Mouse (Mus musculus) frontal cortex, postnatal 10 days (tissue): ENCODE measurements around the gene Dgka.
A peak's percentile ranks its signal among the peaks of the same experiment; 100 is the strongest.

ENCODE experiments used
- DNase-seq, 2 experiments: peaks; one replicate each; pipeline ENCODE4 v3.0.0; 2022; ENCODE audit warnings: low spot score in 2 of 2, mixed read lengths in 1 of 2

Dgka gene

GRCm38 (mm10) chr10:128744680-128745601 is at the start of gene Dgka:
Gene Dgka, minus strand, starts transcription at chr10:128744855.
- no peak for DNase-seq

GRCm38 (mm10) chr10:128794391-128794790 is 49.7 kb upstream of the Dgka start:
- no peak for DNase-seq

- no peak for DNase-seq
Measured at GRCm38 (mm10) chr10:128793258-128793657, 48.6 kb upstream of the Dgka start.

GRCm38 (mm10) chr10:128792041-128792440 is 47.4 kb upstream of the Dgka start:
- no peak for DNase-seq

GRCm38 (mm10) chr10:128790398-128791124 is 45.9 kb upstream of the Dgka start, which contains the start of gene Mmp19:
Gene Mmp19, plus strand, starts transcription at chr10:128790910.
- no peak for DNase-seq

- DNase-seq = no peak
Measured at GRCm38 (mm10) chr10:128780200-128780599, 35.5 kb upstream of the Dgka start.

- no peak for DNase-seq
Measured at GRCm38 (mm10) chr10:128779011-128779795, 34.5 kb upstream of the Dgka start.

GRCm38 (mm10) chr10:128778441-128778840 is 33.8 kb upstream of the Dgka start:
- no peak for DNase-seq

GRCm38 (mm10) chr10:128773685-128774084 is 29.0 kb upstream of the Dgka start:
- no peak for DNase-seq

GRCm38 (mm10) chr10:128772895-128773294 is 28.2 kb upstream of the Dgka start:
- no peak for DNase-seq

GRCm38 (mm10) chr10:128748252-128748864 is 3.7 kb upstream of the Dgka start:
- peak; percentile 70 to 77 for DNase-seq

GRCm38 (mm10) chr10:128747646-128748251 is 3.1 kb upstream of the Dgka start, which contains the start of gene Pym1:
Gene Pym1, plus strand, starts transcription at chr10:128747889.
- DNase-seq = peak; percentile 48 to 53

- DNase-seq = no peak
Measured at GRCm38 (mm10) chr10:128746972-128747645, 2.5 kb upstream of the Dgka start.

GRCm38 (mm10) chr10:128745946-128746613 is 1.4 kb upstream of the Dgka start:
- DNase-seq = no peak

- DNase-seq = no peak
Measured at GRCm38 (mm10) chr10:128744211-128744610, 444 bp downstream of the Dgka start.

- DNase-seq = peak in 1 of 2 experiments; percentile 37
Measured at GRCm38 (mm10) chr10:128743791-128744191, 864 bp downstream of the Dgka start.

- no peak for DNase-seq
Measured at GRCm38 (mm10) chr10:128743235-128743634, 1.4 kb downstream of the Dgka start.

GRCm38 (mm10) chr10:128742616-128743015 is 2.0 kb downstream of the Dgka start:
- no peak for DNase-seq

- no peak for DNase-seq
Measured at GRCm38 (mm10) chr10:128740296-128740695, 4.4 kb downstream of the Dgka start.

- no peak for DNase-seq
Measured at GRCm38 (mm10) chr10:128737435-128737834, 7.2 kb downstream of the Dgka start.
